Mouse (Mus musculus): ENCODE results near the gene Stk32c. TPM values are rescaled to one million over a fixed set of nuclear protein-coding genes. Genes with fewer than 3 reads are reported as not detected.
A peak's percentile ranks its signal among the peaks of the same experiment; 100 is the strongest.

Gene Stk32c
- polyA plus RNA-seq, 1 experiment from 2014 or later: 0.15 TPM

GRCm38 (mm10) chr7:139087801-139088200, 125.3 kb downstream of the Stk32c start:
- 56% methylated on average over 2 of the region's 2 CpGs for WGBS
- ATAC-seq: no peak
- no peaks in the 10 kb centered on the region for H3K9me3 ChIP-seq (ENCODE audit: control insufficient read depth, low read length)
- H3K4me3 ChIP-seq (ENCODE audit: low read length): no peak overlapping the region
- no peak overlapping the region for H3K9ac ChIP-seq (ENCODE audit: low read depth, low read length)
- H3K36me3 ChIP-seq (ENCODE audit: control insufficient read depth, insufficient read depth, low read length): no peaks in the 10 kb centered on the region
- H3K4me2 ChIP-seq (ENCODE audit: low read depth, low read length): no peak overlapping the region
- H3K4me1 ChIP-seq (ENCODE audit: control insufficient read depth, insufficient read depth, low read length): 0 out of 2 replicates have a peak, but pooled peaks cover 2% of the 10 kb centered on the region
- peaks cover 23% of the 10 kb centered on the region for H3K27me3 ChIP-seq (replicated peaks; ENCODE audit: control insufficient read depth, insufficient read depth, low read length)
- H3K27ac ChIP-seq (ENCODE audit: low read length): no peak overlapping the region

- Histone ChIP-seq H3K4me1 (ENCODE audit: control insufficient read depth, insufficient read depth, low read length) (0 out of 2 replicates have a peak, but pooled peaks cover 2% of the 10 kb centered on the region), H3K27me3 (replicated peaks; ENCODE audit: control insufficient read depth, insufficient read depth, low read length) (peaks cover 23% of the 10 kb centered on the region), H3K9me3 (ENCODE audit: control insufficient read depth, low read length) (no peaks in the 10 kb centered on the region), H3K4me3 (ENCODE audit: low read length) (peak overlapping the region; percentile 64), H3K27ac (ENCODE audit: low read length) (no peak overlapping the region), H3K9ac (ENCODE audit: low read depth, low read length) (peak overlapping the region; percentile 74), H3K4me2 (ENCODE audit: low read depth, low read length) (peak overlapping the region; percentile 80), H3K36me3 (ENCODE audit: control insufficient read depth, insufficient read depth, low read length) (no peaks in the 10 kb centered on the region)
- peak; percentile 77 for ATAC-seq
- 3% methylated on average over 61 of the region's 61 CpGs for WGBS
These were observed 126.6 kb downstream of the Stk32c start for GRCm38 (mm10) chr7:139086195-139087158.

- Histone ChIP-seq H3K9me3 (ENCODE audit: control insufficient read depth, low read length) (peaks cover 2% of the 10 kb centered on the region; the same call in 1 of the 2 replicates), H3K27me3 (replicated peaks; ENCODE audit: control insufficient read depth, insufficient read depth, low read length) (peaks cover 23% of the 10 kb centered on the region), H3K36me3 (ENCODE audit: control insufficient read depth, insufficient read depth, low read length) (no peaks in the 10 kb centered on the region), H3K9ac (ENCODE audit: low read depth, low read length) (peak within 1 kb of the TSS; percentile 74), H3K27ac (ENCODE audit: low read length) (no peak within 1 kb of the TSS), H3K4me3 (ENCODE audit: low read length) (peak within 1 kb of the TSS; percentile 64), H3K4me1 (ENCODE audit: control insufficient read depth, insufficient read depth, low read length) (0 out of 2 replicates have a peak, but pooled peaks cover 2% of the 10 kb centered on the region), H3K4me2 (ENCODE audit: low read depth, low read length) (peak within 1 kb of the TSS; percentile 80)
- WGBS: 5% methylated on average over 32 of the region's 32 CpGs
- peak; percentile 83 for ATAC-seq
These were observed 127.4 kb downstream of the Stk32c start, which contains the start of gene Dpysl4 for GRCm38 (mm10) chr7:139085629-139086194. Gene Dpysl4, plus strand, starts transcription at chr7:139086001.

GRCm38 (mm10) chr7:139084316-139084715, 128.8 kb downstream of the Stk32c start:
- H3K36me3 ChIP-seq (ENCODE audit: control insufficient read depth, insufficient read depth, low read length): no peaks in the 10 kb centered on the region
- no peak for ATAC-seq
- H3K9me3 ChIP-seq (ENCODE audit: control insufficient read depth, low read length): peaks cover 3% of the 10 kb centered on the region; the same call in 1 of the 2 replicates
- no peak overlapping the region for H3K9ac ChIP-seq (ENCODE audit: low read depth, low read length)
- 71% methylated on average over 1 of the region's 1 CpGs for WGBS
- H3K4me2 ChIP-seq (ENCODE audit: low read depth, low read length): no peak overlapping the region
- 0 out of 2 replicates have a peak, but pooled peaks cover 2% of the 10 kb centered on the region for H3K4me1 ChIP-seq (ENCODE audit: control insufficient read depth, insufficient read depth, low read length)
- H3K27ac ChIP-seq (ENCODE audit: low read length): no peak overlapping the region
- no peak overlapping the region for H3K4me3 ChIP-seq (ENCODE audit: low read length)
- H3K27me3 ChIP-seq (replicated peaks; ENCODE audit: control insufficient read depth, insufficient read depth, low read length): peaks cover 23% of the 10 kb centered on the region

GRCm38 (mm10) chr7:139082281-139082680, 130.8 kb downstream of the Stk32c start:
- Histone ChIP-seq H3K9ac (ENCODE audit: low read depth, low read length) (no peak overlapping the region), H3K4me3 (ENCODE audit: low read length) (no peak overlapping the region), H3K9me3 (ENCODE audit: control insufficient read depth, low read length) (peaks cover 3% of the 10 kb centered on the region; the same call in 1 of the 2 replicates), H3K4me2 (ENCODE audit: low read depth, low read length) (no peak overlapping the region), H3K27me3 (replicated peaks; ENCODE audit: control insufficient read depth, insufficient read depth, low read length) (peaks cover 21% of the 10 kb centered on the region), H3K36me3 (ENCODE audit: control insufficient read depth, insufficient read depth, low read length) (no peaks in the 10 kb centered on the region), H3K4me1 (ENCODE audit: control insufficient read depth, insufficient read depth, low read length) (peaks cover 7% of the 10 kb centered on the region; the same call in 1 of the 2 replicates), H3K27ac (ENCODE audit: low read length) (no peak overlapping the region)
- 81% methylated on average over 8 of the region's 8 CpGs for WGBS
- no peak for ATAC-seq

- H3K4me3 ChIP-seq (ENCODE audit: low read length): no peak overlapping the region
- peaks cover 3% of the 10 kb centered on the region; the same call in 1 of the 2 replicates for H3K9me3 ChIP-seq (ENCODE audit: control insufficient read depth, low read length)
- 60% methylated on average over 5 of the region's 5 CpGs for WGBS
- no peak overlapping the region for H3K27ac ChIP-seq (ENCODE audit: low read length)
- H3K9ac ChIP-seq (ENCODE audit: low read depth, low read length): no peak overlapping the region
- peaks cover 12% of the 10 kb centered on the region for H3K27me3 ChIP-seq (replicated peaks; ENCODE audit: control insufficient read depth, insufficient read depth, low read length)
- no peak overlapping the region for H3K4me2 ChIP-seq (ENCODE audit: low read depth, low read length)
- H3K36me3 ChIP-seq (ENCODE audit: control insufficient read depth, insufficient read depth, low read length): no peaks in the 10 kb centered on the region
- H3K4me1 ChIP-seq (ENCODE audit: control insufficient read depth, insufficient read depth, low read length): peaks cover 8% of the 10 kb centered on the region; the same call in 1 of the 2 replicates
- no peak for ATAC-seq
These were observed 131.9 kb downstream of the Stk32c start for GRCm38 (mm10) chr7:139081158-139081557.

GRCm38 (mm10) chr7:139080714-139081113, 132.4 kb downstream of the Stk32c start:
- no peak overlapping the region for H3K4me3 ChIP-seq (ENCODE audit: low read length)
- 69% methylated on average over 4 of the region's 4 CpGs for WGBS
- H3K27ac ChIP-seq (ENCODE audit: low read length): no peak overlapping the region
- no peak overlapping the region for H3K9ac ChIP-seq (ENCODE audit: low read depth, low read length)
- peaks cover 3% of the 10 kb centered on the region; the same call in 1 of the 2 replicates for H3K9me3 ChIP-seq (ENCODE audit: control insufficient read depth, low read length)
- H3K4me1 ChIP-seq (ENCODE audit: control insufficient read depth, insufficient read depth, low read length): peaks cover 8% of the 10 kb centered on the region; the same call in 1 of the 2 replicates
- H3K27me3 ChIP-seq (replicated peaks; ENCODE audit: control insufficient read depth, insufficient read depth, low read length): peaks cover 9% of the 10 kb centered on the region
- no peaks in the 10 kb centered on the region for H3K36me3 ChIP-seq (ENCODE audit: control insufficient read depth, insufficient read depth, low read length)
- no peak for ATAC-seq
- H3K4me2 ChIP-seq (ENCODE audit: low read depth, low read length): no peak overlapping the region

- H3K27ac ChIP-seq (ENCODE audit: low read length): no peak overlapping the region
- H3K4me1 ChIP-seq (ENCODE audit: control insufficient read depth, insufficient read depth, low read length): peaks cover 8% of the 10 kb centered on the region; the same call in 1 of the 2 replicates
- no peak for ATAC-seq
- H3K36me3 ChIP-seq (ENCODE audit: control insufficient read depth, insufficient read depth, low read length): no peaks in the 10 kb centered on the region
- H3K9ac ChIP-seq (ENCODE audit: low read depth, low read length): no peak overlapping the region
- H3K4me2 ChIP-seq (ENCODE audit: low read depth, low read length): no peak overlapping the region
- H3K27me3 ChIP-seq (replicated peaks; ENCODE audit: control insufficient read depth, insufficient read depth, low read length): no peaks in the 10 kb centered on the region
- 68% methylated on average over 7 of the region's 7 CpGs for WGBS
- H3K9me3 ChIP-seq (ENCODE audit: control insufficient read depth, low read length): peaks cover 3% of the 10 kb centered on the region; the same call in 1 of the 2 replicates
- no peak overlapping the region for H3K4me3 ChIP-seq (ENCODE audit: low read length)
These were observed 134.0 kb downstream of the Stk32c start for GRCm38 (mm10) chr7:139079141-139079540.

GRCm38 (mm10) chr7:139078181-139078580, 134.9 kb downstream of the Stk32c start:
- Histone ChIP-seq H3K4me3 (ENCODE audit: low read length) (no peak overlapping the region), H3K9ac (ENCODE audit: low read depth, low read length) (no peak overlapping the region), H3K36me3 (ENCODE audit: control insufficient read depth, insufficient read depth, low read length) (no peaks in the 10 kb centered on the region), H3K4me1 (ENCODE audit: control insufficient read depth, insufficient read depth, low read length) (peaks cover 8% of the 10 kb centered on the region; the same call in 1 of the 2 replicates), H3K4me2 (ENCODE audit: low read depth, low read length) (no peak overlapping the region), H3K27ac (ENCODE audit: low read length) (no peak overlapping the region), H3K9me3 (ENCODE audit: control insufficient read depth, low read length) (peaks cover 3% of the 10 kb centered on the region; the same call in 1 of the 2 replicates), H3K27me3 (replicated peaks; ENCODE audit: control insufficient read depth, insufficient read depth, low read length) (no peaks in the 10 kb centered on the region)
- ATAC-seq: no peak
- 47% methylated on average over 6 of the region's 6 CpGs for WGBS
